Comparison of ENCODE assay signal across 20 mouse cellular contexts in genomic region chr15:97028651-97029050, GRCm38 (mm10). TPM values are rescaled to one million over a fixed set of nuclear protein-coding genes. Genes with fewer than 3 reads are reported as not detected.
DNase-seq lines count a peak whose midpoint lies in the region; ATAC-seq and TF ChIP-seq lines count a peak whose summit lies in the region.
"Had no signal": no experiment of that assay in that cellular context is flagged by ENCODE, and none has a peak within 500 bp of the region (broad histone marks: within the 10 kb centered on the region; RNA-seq: fewer than 3 reads in every experiment).

No protein-coding gene starts in this region.

- H3K4me1 ChIP-seq in liver, embryonic 12.5 days: peaks cover 4% of the 10 kb centered on the region; the same call in 1 of the 2 replicates
- H3K4me1 ChIP-seq in lung, embryonic 16.5 days (replicated peaks; ENCODE audit: control insufficient read depth, insufficient read depth, low read length): 0 out of 2 replicates have a peak, but pooled peaks cover 5% of the 10 kb centered on the region
- H3K4me1 ChIP-seq in stomach, postnatal 0 days (replicated peaks; ENCODE audit: control insufficient read depth, insufficient read depth): no peaks in the 10 kb centered on the region; the same call in none of the 2 replicates
- H3K4me1 ChIP-seq: forebrain, embryonic 13.5 days had no signal

- intact Hi-C loops in gastrocnemius, adult 2 months (cut with DNase I): no loop called here
- intact Hi-C loops in left cerebral cortex, postnatal 14 days (cut with DNase I): no loop called here

- TF ChIP-seq EP300 in stomach, postnatal 0 days (optimal IDR thresholded peaks at IDR 0.05): no peak

- H3K4me2 ChIP-seq in liver, embryonic 12.5 days: no peak overlapping the region
- H3K4me2 ChIP-seq in lung, embryonic 16.5 days (ENCODE audit: low read depth, low read length): no peak overlapping the region
- no peak overlapping the region for H3K4me2 ChIP-seq in stomach, postnatal 0 days (replicated peaks; ENCODE audit: low read depth)
- H3K4me2 ChIP-seq: forebrain, embryonic 13.5 days had no signal

- no peaks in the 10 kb centered on the region for H3K9me3 ChIP-seq in liver, embryonic 12.5 days (replicated peaks)
- H3K9me3 ChIP-seq in lung, embryonic 16.5 days (ENCODE audit: control insufficient read depth, low read length): no peaks in the 10 kb centered on the region
- no peaks in the 10 kb centered on the region for H3K9me3 ChIP-seq in stomach, postnatal 0 days (ENCODE audit: control insufficient read depth, low read length)
- H3K9me3 ChIP-seq: forebrain, embryonic 13.5 days had no signal

- no peak overlapping the region for H3K4me3 ChIP-seq in gastrocnemius, adult 2 months
- H3K4me3 ChIP-seq in liver, embryonic 12.5 days: no peak overlapping the region
- no peak overlapping the region for H3K4me3 ChIP-seq in lung, embryonic 16.5 days (ENCODE audit: low read length)
- H3K4me3 ChIP-seq in stomach, postnatal 0 days (ENCODE audit: low read depth, low read length): no peak overlapping the region
- H3K4me3 ChIP-seq: forebrain, embryonic 13.5 days had no signal

- TF ChIP-seq CTCF in gastrocnemius, adult 2 months (IDR thresholded peaks at IDR 0.05): no peak
- TF ChIP-seq CTCF in stomach, postnatal 0 days (IDR thresholded peaks at IDR 0.05; ENCODE audit: low read depth): no peak

- no peak for DNase-seq in gastrocnemius, adult 2 months
- DNase-seq in gastrocnemius, adult 8-10 months (ENCODE audit: low spot score in 2 of 2): no peak
- peak; percentile 31 for DNase-seq in stomach, postnatal 0 days (ENCODE audit: low spot score)
- DNase-seq in spleen, postnatal 14 days (ENCODE audit: low spot score in 2 of 2): no peak
- DNase-seq in left cerebral cortex, postnatal 14 days (ENCODE audit: low spot score in 2 of 2): no peak
- no peak for DNase-seq in kidney, adult 18-20 months
- DNase-seq: adrenal gland, adult 8-10 months; cerebellum, adult 9-10 months; embryo, embryonic 11 days; heart, postnatal 14 days; kidney, adult 2 months; kidney, postnatal 4 days; layer of hippocampus, postnatal 36 days; thymus, postnatal 14 days had no signal

- peak; percentile 68 for ATAC-seq in liver, embryonic 12.5 days
- peak; percentile 28; the same call in 1 of the 2 replicates for ATAC-seq in lung, embryonic 16.5 days (ENCODE audit: low read depth)
- 0 out of 2 replicates have a peak, but pooled peaks have one; percentile 45 for ATAC-seq in stomach, postnatal 0 days (ENCODE audit: low FRiP score, low TSS enrichment)
- ATAC-seq: forebrain, embryonic 13.5 days; hindbrain, embryonic 16.5 days; midbrain, embryonic 16.5 days had no signal

- no peak overlapping the region for H3K9ac ChIP-seq in liver, embryonic 12.5 days
- no peak overlapping the region for H3K9ac ChIP-seq in lung, embryonic 16.5 days (ENCODE audit: low read length)
- no peak overlapping the region for H3K9ac ChIP-seq in stomach, postnatal 0 days (ENCODE audit: low read length)
- H3K9ac ChIP-seq: forebrain, embryonic 13.5 days had no signal

- WGBS in liver, embryonic 12.5 days (ENCODE audit: insufficient replicate concordance): 63% methylated on average over 11 of the region's 11 CpGs
- WGBS in lung, embryonic 16.5 days: 47% methylated on average over 11 of the region's 11 CpGs
- WGBS in stomach, postnatal 0 days: 49% methylated on average over 11 of the region's 11 CpGs

- no peaks in the 10 kb centered on the region for H3K36me3 ChIP-seq in liver, embryonic 12.5 days
- H3K36me3 ChIP-seq in lung, embryonic 16.5 days (ENCODE audit: control insufficient read depth, insufficient read depth, low read length): no peaks in the 10 kb centered on the region
- no peaks in the 10 kb centered on the region for H3K36me3 ChIP-seq in stomach, postnatal 0 days (ENCODE audit: control insufficient read depth, insufficient read depth, low read length)

- H3K27me3 ChIP-seq in liver, embryonic 12.5 days (replicated peaks): no peaks in the 10 kb centered on the region
- H3K27me3 ChIP-seq in lung, embryonic 16.5 days (ENCODE audit: control insufficient read depth, insufficient read depth, low read depth, low read length): no peaks in the 10 kb centered on the region
- H3K27me3 ChIP-seq in stomach, postnatal 0 days (ENCODE audit: control insufficient read depth, insufficient read depth, low read length): no peaks in the 10 kb centered on the region
- H3K27me3 ChIP-seq: forebrain, embryonic 13.5 days had no signal

- H3K27ac ChIP-seq in gastrocnemius, adult 2 months: peak overlapping the region; percentile 7; the same call in 1 of the 2 replicates
- no peak overlapping the region for H3K27ac ChIP-seq in liver, embryonic 12.5 days
- H3K27ac ChIP-seq in lung, embryonic 16.5 days (ENCODE audit: low read length): no peak overlapping the region
- H3K27ac ChIP-seq in stomach, postnatal 0 days (replicated peaks): no peak overlapping the region
- H3K27ac ChIP-seq: forebrain, embryonic 13.5 days had no signal

RNA-seq across cellular contexts. Expression of gene Slc38a4, which starts 27.1 kb away (rescaled TPM):
- total RNA-seq in gastrocnemius, adult 2 months (2021): 100 to 1,000 TPM; 142 to 248 TPM
- total RNA-seq in gastrocnemius, adult 8-10 months (2022): 100 to 1,000 TPM; 122 to 173 (median 146) TPM
- 43.1 and 45.1 TPM in 2 replicates for polyA plus RNA-seq in liver, embryonic 12.5 days (2016; fragmentation: Nextera tagmentation; extraction: Ambion mirVana)
- 57.0 and 64.8 TPM in 2 replicates for polyA plus RNA-seq in lung, embryonic 16.5 days (2015; fragmentation: Nextera tagmentation; extraction: Ambion mirVana)
- polyA plus RNA-seq in stomach, postnatal 0 days (2015; fragmentation: Nextera tagmentation; extraction: Ambion mirVana): 9.7 and 10.8 TPM in 2 replicates
- total RNA-seq in left cerebral cortex, postnatal 14 days (2021): 1 to 10 TPM; 1.3 to 1.5 TPM
- total RNA-seq: megakaryocyte, adult 5-6 weeks had no signal

Comparison
In these comparisons a context has a peak if more than half of its experiments do, and no peak if none do; other contexts are left out.
1. RNA of gene Slc38a4, which starts 27.1 kb away (total RNA-seq): 142 to 248 TPM in gastrocnemius, adult 2 months and 122 to 173 TPM in gastrocnemius, adult 8-10 months; 1.3 to 1.5 TPM in left cerebral cortex, postnatal 14 days; every median in the first group is over 10 times any median in the second.
2. Peak in every context shown above with its lines, with median percentiles within 50 percentile points of each other: ATAC-seq.